Mouse (Mus musculus) left cerebral cortex, adult 2 months (tissue): ENCODE measurements around the gene Bex6. TPM values are rescaled to one million over a fixed set of nuclear protein-coding genes. Genes with fewer than 3 reads are reported as not detected.
A peak's percentile ranks its signal among the peaks of the same experiment; 100 is the strongest.

Experiments used
- DNase-seq, 2 experiments: peaks; one replicate each; pipeline ENCODE4 v3.0.0; 2021 to 2022; ENCODE audit warnings: low spot score in 2 of 2, mixed read lengths in 1 of 2; ENCODE audit errors: extremely low spot score in 1 of 2
- H3K27ac ChIP-seq: fragments of 200-600 bp; 2 replicates; pipeline ENCODE4 v1.8.1; 2022
- H3K4me3 ChIP-seq: fragments of 200-600 bp; 2 replicates; pipeline ENCODE4 v1.8.1; 2022
- CTCF ChIP-seq: fragments of 200-600 bp; IDR thresholded peaks from 2 replicates; pipeline ENCODE4 v1.8.1; 2022; ENCODE audit warnings: antibody characterized with exemption, mild to moderate bottlenecking, moderate library complexity
- intact Hi-C: fragments of 180-260 bp; cut with DNase I; formaldehyde crosslinking; loops from one replicate; pipeline ENCODE4 v1.15.1; 2025
- long read RNA-seq, 2 experiments: library from polyadenylated mRNA; stranded (forward); transcript quantifications; one replicate each; pipeline ENCODE4 v2.0.0; 2021; ENCODE audit warnings: borderline mapping rate in 2 of 2
- total RNA-seq, 2 experiments: library from RNA; stranded (reverse); gene quantifications; 2 replicates each; pipeline ENCODE4 v1.2.3; 2021

Bex6 gene
- not detected for total RNA-seq
- long read RNA-seq, experiment 1: 0 reads
- long read RNA-seq, experiment 2: 0 reads

GRCm38 (mm10) chr16:32179333-32179901, at the start of gene Bex6:
Gene Bex6 (plus strand): TSS chr16:32179823.
- intact Hi-C loops: no loop called here
- H3K27ac ChIP-seq: no peak within 1 kb of the TSS
- no peak within 1 kb of the TSS for H3K4me3 ChIP-seq
- no peak for DNase-seq
- TF ChIP-seq CTCF: no peak

GRCm38 (mm10) chr16:32130190-32130826, 49.3 kb upstream of the Bex6 start:
- no peak for DNase-seq
- intact Hi-C loops: loop anchor here (5.0 kb wide), 1 partner anchor 72 kb away; no protein-coding TSS in a partner anchor
- Histone ChIP-seq H3K4me3 (no peak overlapping the region), H3K27ac (no peak overlapping the region)
- TF ChIP-seq CTCF: no peak

- Histone ChIP-seq H3K27ac (no peak overlapping the region), H3K4me3 (no peak overlapping the region)
- intact Hi-C loops: loop anchor here (5.0 kb wide), 1 partner anchor 69 kb away; no protein-coding TSS in a partner anchor
- no peak for TF ChIP-seq CTCF
- no peak for DNase-seq
Observed at GRCm38 (mm10) chr16:32133148-32133547, 46.5 kb upstream of the Bex6 start.

- Histone ChIP-seq H3K4me3 (no peak overlapping the region), H3K27ac (no peak overlapping the region)
- intact Hi-C loops: no loop called here
- TF ChIP-seq CTCF: no peak
- no peak for DNase-seq
Observed at GRCm38 (mm10) chr16:32135842-32136357, 43.7 kb upstream of the Bex6 start.

GRCm38 (mm10) chr16:32138954-32139353, 40.7 kb upstream of the Bex6 start:
- TF ChIP-seq CTCF: no peak
- DNase-seq: no peak
- H3K4me3 ChIP-seq: no peak overlapping the region
- no peak overlapping the region for H3K27ac ChIP-seq
- intact Hi-C loops: no loop called here

- intact Hi-C loops: no loop called here
- TF ChIP-seq CTCF: no peak
- H3K27ac ChIP-seq: no peak overlapping the region
- DNase-seq: no peak
- H3K4me3 ChIP-seq: no peak overlapping the region
Observed at GRCm38 (mm10) chr16:32143766-32144165, 35.9 kb upstream of the Bex6 start.

- Histone ChIP-seq H3K4me3 (no peak overlapping the region), H3K27ac (no peak overlapping the region)
- intact Hi-C loops: no loop called here
- no peak for TF ChIP-seq CTCF
- DNase-seq: no peak
Observed at GRCm38 (mm10) chr16:32144592-32144991, 35.0 kb upstream of the Bex6 start.

- Histone ChIP-seq H3K4me3 (no peak overlapping the region), H3K27ac (no peak overlapping the region)
- intact Hi-C loops: no loop called here
- no peak for TF ChIP-seq CTCF
- no peak for DNase-seq
Observed at GRCm38 (mm10) chr16:32147589-32148207, 31.9 kb upstream of the Bex6 start.

- Histone ChIP-seq H3K4me3 (no peak overlapping the region), H3K27ac (peak overlapping the region; percentile 5)
- intact Hi-C loops: loop anchor here (5.0 kb wide), 1 partner anchor 93 kb away; the partner anchor contains the start of genes Fbxo45 and Wdr53
- DNase-seq: no peak
- no peak for TF ChIP-seq CTCF
Observed at GRCm38 (mm10) chr16:32153976-32154375, 25.6 kb upstream of the Bex6 start.

- peak overlapping the region; percentile 5 for H3K27ac ChIP-seq
- intact Hi-C loops: loop anchor here (5.0 kb wide), 1 partner anchor 93 kb away; the partner anchor contains the start of genes Fbxo45 and Wdr53
Observed at GRCm38 (mm10) chr16:32154437-32154836, 25.2 kb upstream of the Bex6 start.

GRCm38 (mm10) chr16:32156719-32157118, 22.9 kb upstream of the Bex6 start:
- no peak overlapping the region for H3K4me3 ChIP-seq
- no peak for DNase-seq
- H3K27ac ChIP-seq: no peak overlapping the region
- TF ChIP-seq CTCF: no peak
- intact Hi-C loops: no loop called here

More at GRCm38 (mm10) chr16:32154437-32154836, 25.2 kb upstream of the Bex6 start:
- H3K4me3 ChIP-seq: no peak overlapping the region
- no peak for TF ChIP-seq CTCF
- peak; percentile 38 to 77 for DNase-seq

- intact Hi-C loops: no loop called here
- TF ChIP-seq CTCF: no peak
- DNase-seq: no peak
- H3K27ac ChIP-seq: no peak overlapping the region
- H3K4me3 ChIP-seq: no peak overlapping the region
Observed at GRCm38 (mm10) chr16:32157369-32157768, 22.3 kb upstream of the Bex6 start.
